Mouse (Mus musculus) hindbrain, embryonic 12.5 days (tissue): ENCODE measurements around the gene Bcl9. TPM values are rescaled to one million over a fixed set of nuclear protein-coding genes. Genes with fewer than 3 reads are reported as not detected.

ENCODE experiments used
- ATAC-seq: fragments of 200-750 bp; cut with Nextera tagmentation; 2 replicates; pipeline ENCODE4 v1.8.0; 2017; ENCODE audit warnings: moderate TSS enrichment; ENCODE audit not compliant: low FRiP score
- H3K27ac ChIP-seq: fragments of 300-500 bp; sonication (generic); 2 replicates; pipeline ENCODE4 v1.5.1; 2016; ENCODE audit warnings: mild to moderate bottlenecking
- H3K27me3 ChIP-seq: fragments of 300-500 bp; sonication (generic); 2 replicates; pipeline ENCODE4 v1.6.1; 2016; ENCODE audit warnings: mild to moderate bottlenecking
- H3K36me3 ChIP-seq: fragments of 300-500 bp; sonication (generic); 2 replicates; pipeline ENCODE4 v1.6.1; 2016; ENCODE audit warnings: mild to moderate bottlenecking
- H3K4me1 ChIP-seq: fragments of 300-500 bp; sonication (generic); 2 replicates; pipeline ENCODE4 v1.6.1; 2016
- H3K4me2 ChIP-seq: fragments of 300-500 bp; sonication (generic); replicated peaks from 2 replicates; pipeline ENCODE4 v1.6.1; 2016; ENCODE audit warnings: mild to moderate bottlenecking
- H3K4me3 ChIP-seq: fragments of 300-500 bp; sonication (generic); 2 replicates; pipeline ENCODE4 v1.5.1; 2016; ENCODE audit warnings: mild to moderate bottlenecking
- H3K9ac ChIP-seq: fragments of 300-500 bp; sonication (generic); 2 replicates; pipeline ENCODE4 v1.6.1; 2016; ENCODE audit warnings: mild to moderate bottlenecking, moderate library complexity
- H3K9me3 ChIP-seq: fragments of 300-500 bp; sonication (generic); replicated peaks from 2 replicates; pipeline ENCODE4 v1.6.1; 2016; ENCODE audit warnings: mild to moderate bottlenecking
- WGBS: fragments of 180-500 bp; shearing (Covaris S2); methylation state at CpG from one replicate; pipeline ENCODE4 v1.1.7; 2016; 5-methylcytosine and 5-hydroxymethylcytosine counted together
- polyA plus RNA-seq: library from polyadenylated mRNA; unstranded; fragments of >200 nt; fragmentation: Nextera tagmentation; extraction: Ambion mirVana; gene quantifications from 2 replicates; pipeline ENCODE4 v1.2.1, GENCODE M21; 2016

Bcl9 gene
- polyA plus RNA-seq, 1 experiment from 2014 or later = 82.3 TPM

DNA sequence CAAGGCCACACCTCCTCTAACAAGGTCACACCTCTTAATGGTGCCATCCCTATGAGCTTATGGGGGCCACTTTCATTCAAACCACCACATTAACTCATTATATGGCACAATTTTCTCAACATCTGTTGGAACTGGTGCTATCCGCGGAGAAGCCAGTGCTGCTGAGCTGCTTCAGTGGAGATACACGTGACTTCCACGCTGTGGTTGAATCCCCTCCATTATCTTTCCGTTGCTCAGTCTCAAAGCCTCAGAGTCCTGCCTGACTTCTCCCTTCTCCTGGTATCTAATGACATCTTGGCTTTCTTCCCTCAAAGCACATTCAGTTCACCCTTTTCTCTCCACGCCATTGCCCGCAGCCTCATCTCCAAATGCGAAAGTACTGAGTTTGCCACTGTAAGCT lies 101.1 kb downstream of the Bcl9 start:
- Histone ChIP-seq H3K27ac (no peak overlapping the region), H3K4me2 (no peak overlapping the region), H3K9me3 (no peaks in the 10 kb centered on the region), H3K27me3 (no peaks in the 10 kb centered on the region), H3K36me3 (no peaks in the 10 kb centered on the region), H3K4me3 (no peak overlapping the region), H3K9ac (no peak overlapping the region), H3K4me1 (peaks cover 5% of the 10 kb centered on the region; the same call in 1 of the 2 replicates)
- WGBS = 91% methylated on average over 8 of the region's 8 CpGs
- ATAC-seq = no peak

- ATAC-seq = peak; percentile 53
- Histone ChIP-seq H3K4me2 (no peak overlapping the region), H3K4me3 (no peak overlapping the region), H3K36me3 (no peaks in the 10 kb centered on the region), H3K27ac (no peak overlapping the region), H3K27me3 (no peaks in the 10 kb centered on the region), H3K9me3 (no peaks in the 10 kb centered on the region), H3K4me1 (0 out of 2 replicates have a peak, but pooled peaks cover 2% of the 10 kb centered on the region), H3K9ac (no peak overlapping the region)
- WGBS = 46% methylated on average over 10 of the region's 10 CpGs
Observed at GRCm38 (mm10) chr3:97185098-97185860, 112.4 kb downstream of the Bcl9 start.

DNA sequence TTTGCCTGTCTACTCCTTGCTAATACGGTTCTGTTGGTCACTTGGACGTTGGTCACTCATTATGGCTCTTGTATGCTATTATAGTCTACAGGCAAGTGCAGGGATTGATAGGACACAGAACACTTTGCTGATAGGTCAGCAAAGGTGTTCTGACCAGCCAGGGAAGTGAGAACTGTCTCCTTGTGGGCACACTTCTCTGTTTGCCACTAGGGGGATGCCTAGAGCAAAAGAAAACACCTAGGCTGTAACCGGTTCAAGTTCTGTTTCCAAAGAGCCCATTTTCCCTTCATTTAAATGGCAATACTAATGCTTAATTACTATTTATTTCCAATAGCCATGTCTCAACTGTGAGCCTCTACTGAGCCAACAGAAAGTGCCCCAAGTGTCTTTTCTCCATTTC lies 113.9 kb downstream of the Bcl9 start:
- Histone ChIP-seq H3K4me2 (no peak overlapping the region), H3K27ac (no peak overlapping the region), H3K9me3 (no peaks in the 10 kb centered on the region), H3K27me3 (no peaks in the 10 kb centered on the region), H3K36me3 (no peaks in the 10 kb centered on the region), H3K9ac (no peak overlapping the region), H3K4me3 (no peak overlapping the region), H3K4me1 (0 out of 2 replicates have a peak, but pooled peaks cover 2% of the 10 kb centered on the region)
- WGBS = 47% methylated on average over 3 of the region's 3 CpGs
- ATAC-seq = no peak

DNA sequence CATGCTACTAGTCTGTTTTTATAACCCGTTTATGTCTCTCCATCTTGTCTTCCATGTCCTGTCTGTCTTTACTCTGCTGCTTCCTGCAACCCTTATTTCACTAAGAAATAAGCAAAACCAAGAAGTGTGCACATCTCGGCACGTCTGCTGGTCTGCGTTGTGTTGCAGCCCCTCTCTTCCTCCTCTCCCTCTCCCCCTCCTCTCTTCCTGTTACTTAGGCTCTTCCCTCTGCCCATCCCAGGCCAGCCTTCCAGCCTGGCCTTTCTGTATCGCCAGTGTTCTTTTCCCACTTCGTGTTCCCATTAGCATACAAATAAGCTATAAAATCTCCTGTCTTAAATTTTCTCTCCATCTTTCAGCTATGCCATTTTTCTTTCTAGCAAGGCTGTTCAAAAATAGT lies 117.2 kb downstream of the Bcl9 start:
- Histone ChIP-seq H3K4me3 (no peak overlapping the region), H3K27me3 (no peaks in the 10 kb centered on the region), H3K9ac (no peak overlapping the region), H3K4me1 (0 out of 2 replicates have a peak, but pooled peaks cover 2% of the 10 kb centered on the region), H3K27ac (no peak overlapping the region; the same call in 1 of the 2 replicates), H3K9me3 (no peaks in the 10 kb centered on the region), H3K4me2 (no peak overlapping the region), H3K36me3 (no peaks in the 10 kb centered on the region)
- no peak for ATAC-seq
- WGBS = 52% methylated on average over 6 of the region's 6 CpGs

DNA sequence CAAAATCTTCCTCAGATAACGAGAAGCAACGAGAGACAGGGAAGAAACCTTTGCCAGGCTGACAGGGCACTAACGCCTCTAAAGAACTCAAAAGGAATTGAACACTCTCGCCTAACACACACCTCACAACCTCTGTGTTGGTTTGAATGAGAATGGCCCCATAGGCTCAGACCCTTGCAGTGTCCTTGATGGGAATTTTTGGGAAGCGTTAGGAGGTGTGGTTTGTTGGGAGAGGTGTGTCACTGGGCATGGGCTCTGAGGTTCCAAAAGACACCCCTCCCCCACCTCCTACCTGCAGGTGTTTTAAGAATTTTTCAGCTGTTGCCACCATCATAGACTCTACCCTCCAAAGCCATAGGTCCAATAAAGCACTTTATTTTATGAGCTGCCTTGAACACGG lies 118.8 kb downstream of the Bcl9 start:
- no peak overlapping the region for H3K9ac ChIP-seq
- no peaks in the 10 kb centered on the region for H3K9me3 ChIP-seq
- ATAC-seq = no peak
- H3K4me2 ChIP-seq = no peak overlapping the region
- H3K27ac ChIP-seq = no peak overlapping the region
- H3K27me3 ChIP-seq = no peaks in the 10 kb centered on the region
- H3K36me3 ChIP-seq = no peaks in the 10 kb centered on the region
- 81% methylated on average over 6 of the region's 6 CpGs for WGBS
- no peak overlapping the region for H3K4me3 ChIP-seq
- H3K4me1 ChIP-seq = no peaks in the 10 kb centered on the region

GRCm38 (mm10) chr3:97172632-97173031 lies 125.1 kb downstream of the Bcl9 start:
- H3K4me2 ChIP-seq = no peak overlapping the region
- no peak overlapping the region for H3K9ac ChIP-seq
- no peak for ATAC-seq
- H3K27ac ChIP-seq = no peak overlapping the region
- WGBS = 90% methylated on average over 5 of the region's 5 CpGs
- no peaks in the 10 kb centered on the region for H3K27me3 ChIP-seq
- H3K36me3 ChIP-seq = no peaks in the 10 kb centered on the region
- H3K9me3 ChIP-seq = no peaks in the 10 kb centered on the region
- no peak overlapping the region for H3K4me3 ChIP-seq
- H3K4me1 ChIP-seq = no peaks in the 10 kb centered on the region

GRCm38 (mm10) chr3:97172231-97172630 lies 125.5 kb downstream of the Bcl9 start:
- WGBS = 74% methylated on average over 9 of the region's 9 CpGs
- no peak overlapping the region for H3K27ac ChIP-seq

GRCm38 (mm10) chr3:97171531-97171930 lies 126.2 kb downstream of the Bcl9 start:
- no peak overlapping the region for H3K4me3 ChIP-seq
- ATAC-seq = no peak
- H3K27me3 ChIP-seq = no peaks in the 10 kb centered on the region
- no peaks in the 10 kb centered on the region for H3K36me3 ChIP-seq
- no peaks in the 10 kb centered on the region for H3K4me1 ChIP-seq
- H3K27ac ChIP-seq = no peak overlapping the region
- H3K9ac ChIP-seq = no peak overlapping the region
- WGBS = 77% methylated on average over 6 of the region's 6 CpGs
- H3K9me3 ChIP-seq = no peaks in the 10 kb centered on the region
- H3K4me2 ChIP-seq = no peak overlapping the region

More at GRCm38 (mm10) chr3:97172231-97172630, 125.5 kb downstream of the Bcl9 start:
- no peak overlapping the region for H3K4me3 ChIP-seq
- no peaks in the 10 kb centered on the region for H3K4me1 ChIP-seq
- H3K27me3 ChIP-seq = no peaks in the 10 kb centered on the region
- H3K4me2 ChIP-seq = no peak overlapping the region
- ATAC-seq = no peak
- H3K36me3 ChIP-seq = no peaks in the 10 kb centered on the region
- no peaks in the 10 kb centered on the region for H3K9me3 ChIP-seq
- H3K9ac ChIP-seq = no peak overlapping the region

DNA sequence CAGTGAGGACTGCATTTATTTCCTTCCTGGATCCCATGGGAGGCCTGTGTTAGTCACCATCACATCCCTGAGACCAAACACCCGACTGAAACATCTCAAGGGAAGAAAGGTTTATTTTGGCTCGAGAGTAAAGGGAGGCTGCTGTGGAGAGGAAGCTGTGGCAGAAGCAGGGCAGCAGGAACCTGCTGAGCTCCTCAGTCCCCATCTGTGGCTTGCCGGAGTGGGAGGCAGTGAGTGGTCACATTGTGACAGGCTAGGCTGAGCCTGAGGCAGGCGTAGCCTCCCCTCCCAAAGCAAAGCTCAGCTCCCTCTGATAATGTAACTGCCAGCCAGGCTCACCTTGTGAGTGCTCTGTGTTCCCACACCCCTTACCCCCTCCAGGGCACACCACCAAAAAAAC lies 130.6 kb downstream of the Bcl9 start:
- no peak overlapping the region for H3K9ac ChIP-seq
- H3K27me3 ChIP-seq = no peaks in the 10 kb centered on the region
- no peak overlapping the region for H3K4me3 ChIP-seq
- no peaks in the 10 kb centered on the region for H3K9me3 ChIP-seq
- no peak overlapping the region for H3K4me2 ChIP-seq
- H3K4me1 ChIP-seq = no peaks in the 10 kb centered on the region
- no peak overlapping the region for H3K27ac ChIP-seq
- 58% methylated on average over 4 of the region's 4 CpGs for WGBS
- no peaks in the 10 kb centered on the region for H3K36me3 ChIP-seq
- no peak for ATAC-seq

GRCm38 (mm10) chr3:97164477-97164876 lies 133.2 kb downstream of the Bcl9 start:
- no peaks in the 10 kb centered on the region for H3K36me3 ChIP-seq
- 86% methylated on average over 4 of the region's 4 CpGs for WGBS

GRCm38 (mm10) chr3:97161773-97162172 lies 135.9 kb downstream of the Bcl9 start:
- H3K9ac ChIP-seq = no peak overlapping the region
- no peak overlapping the region for H3K4me2 ChIP-seq
- H3K27me3 ChIP-seq = no peaks in the 10 kb centered on the region
- H3K4me1 ChIP-seq = peaks cover 9% of the 10 kb centered on the region
- no peak overlapping the region for H3K4me3 ChIP-seq
- H3K9me3 ChIP-seq = no peaks in the 10 kb centered on the region
- no peaks in the 10 kb centered on the region for H3K36me3 ChIP-seq
- WGBS = 56% methylated on average over 4 of the region's 4 CpGs
- no peak for ATAC-seq
- no peak overlapping the region for H3K27ac ChIP-seq

More at GRCm38 (mm10) chr3:97164477-97164876, 133.2 kb downstream of the Bcl9 start:
- H3K4me2 ChIP-seq = no peak overlapping the region
- H3K4me1 ChIP-seq = peaks cover 6% of the 10 kb centered on the region
- H3K27ac ChIP-seq = no peak overlapping the region
- ATAC-seq = no peak
- no peak overlapping the region for H3K9ac ChIP-seq
- no peak overlapping the region for H3K4me3 ChIP-seq
- H3K27me3 ChIP-seq = no peaks in the 10 kb centered on the region
- H3K9me3 ChIP-seq = no peaks in the 10 kb centered on the region

DNA sequence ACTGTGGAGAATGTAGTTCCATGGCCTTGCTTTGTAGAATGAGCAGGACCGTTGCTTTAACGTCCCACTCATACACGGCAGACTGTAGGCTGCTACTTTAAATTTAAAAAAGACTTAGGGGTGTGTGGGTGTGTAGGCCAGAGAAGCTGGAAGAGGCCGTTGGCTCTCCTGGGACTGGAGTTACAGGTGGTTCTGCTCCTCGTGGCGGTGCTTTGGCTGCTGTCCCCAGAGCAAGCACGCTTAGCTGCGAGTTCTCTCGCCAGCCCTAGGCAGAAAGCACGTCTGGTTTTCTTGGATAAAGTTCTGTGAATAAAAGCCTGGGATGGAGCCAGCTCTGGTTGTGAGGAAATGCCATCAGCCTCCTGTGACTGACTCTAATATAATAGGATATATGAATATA lies 136.8 kb downstream of the Bcl9 start:
- no peak overlapping the region for H3K9ac ChIP-seq
- no peak overlapping the region for H3K27ac ChIP-seq
- no peaks in the 10 kb centered on the region for H3K27me3 ChIP-seq
- no peak overlapping the region for H3K4me2 ChIP-seq
- H3K36me3 ChIP-seq = no peaks in the 10 kb centered on the region
- ATAC-seq = no peak
- H3K9me3 ChIP-seq = no peaks in the 10 kb centered on the region
- peaks cover 9% of the 10 kb centered on the region for H3K4me1 ChIP-seq
- 74% methylated on average over 10 of the region's 10 CpGs for WGBS
- H3K4me3 ChIP-seq = no peak overlapping the region

DNA sequence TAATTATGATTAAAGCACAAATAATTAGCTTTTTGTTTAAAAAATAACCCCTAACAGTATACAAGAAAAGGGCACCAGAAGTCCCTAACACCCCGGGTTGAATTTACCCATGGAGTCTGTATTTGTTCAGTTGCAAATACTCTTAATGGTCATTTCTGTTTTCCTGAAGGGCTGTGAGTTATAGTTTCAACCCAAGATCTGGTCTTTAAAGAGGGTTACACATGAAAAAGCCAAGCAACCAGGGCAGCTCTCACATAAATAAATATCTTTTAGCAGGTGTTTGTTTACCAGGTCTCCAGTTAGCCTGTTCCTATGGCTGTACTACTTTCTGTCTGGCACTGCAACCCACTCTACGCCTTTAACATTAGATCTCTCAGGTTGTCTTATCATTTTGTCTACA lies 137.7 kb downstream of the Bcl9 start:
- no peak for ATAC-seq
- Histone ChIP-seq H3K9ac (no peak overlapping the region), H3K27ac (no peak overlapping the region), H3K9me3 (no peaks in the 10 kb centered on the region), H3K27me3 (no peaks in the 10 kb centered on the region), H3K4me3 (no peak overlapping the region), H3K4me2 (peak overlapping the region; percentile 74), H3K36me3 (no peaks in the 10 kb centered on the region), H3K4me1 (peaks cover 9% of the 10 kb centered on the region)
- WGBS = 90% methylated on average over 2 of the region's 2 CpGs
